Mouse (Mus musculus) hindbrain, embryonic 13.5 days (tissue): ENCODE measurements around the gene Elavl3. TPM values are rescaled to one million over a fixed set of nuclear protein-coding genes. Genes with fewer than 3 reads are reported as not detected.

ENCODE experiments used
- ATAC-seq: fragments of 200-750 bp; cut with Nextera tagmentation; 2 replicates; pipeline ENCODE4 v1.8.0; 2017; ENCODE audit warnings: moderate TSS enrichment; ENCODE audit not compliant: low FRiP score
- H3K27ac ChIP-seq: fragments of 300-500 bp; sonication (generic); 2 replicates; pipeline ENCODE4 v1.5.1; 2015; ENCODE audit warnings: inconsistent platforms, mild to moderate bottlenecking, moderate library complexity
- H3K27me3 ChIP-seq: fragments of 300-500 bp; sonication (generic); 2 replicates; pipeline ENCODE4 v1.6.1; 2015; ENCODE audit warnings: mild to moderate bottlenecking, inconsistent platforms
- H3K36me3 ChIP-seq: fragments of 300-500 bp; sonication (generic); 2 replicates; pipeline ENCODE4 v1.6.1; 2015; ENCODE audit warnings: mild to moderate bottlenecking, inconsistent platforms
- H3K4me1 ChIP-seq: fragments of 300-500 bp; sonication (generic); replicated peaks from 2 replicates; pipeline ENCODE4 v1.6.1; 2015; ENCODE audit warnings: inconsistent platforms
- H3K4me2 ChIP-seq: fragments of 300-500 bp; sonication (generic); 2 replicates; pipeline ENCODE4 v1.6.1; 2015; ENCODE audit warnings: inconsistent platforms, mild to moderate bottlenecking, moderate library complexity
- H3K4me3 ChIP-seq: fragments of 300-500 bp; sonication (generic); 2 replicates; pipeline ENCODE4 v1.5.1; 2015; ENCODE audit warnings: mild to moderate bottlenecking, inconsistent platforms
- H3K9ac ChIP-seq: fragments of 300-500 bp; sonication (generic); 2 replicates; pipeline ENCODE4 v1.6.1; 2015; ENCODE audit warnings: mild to moderate bottlenecking, inconsistent platforms
- H3K9me3 ChIP-seq: fragments of 300-500 bp; sonication (generic); 2 replicates; pipeline ENCODE4 v1.6.1; 2016; ENCODE audit warnings: inconsistent platforms
- WGBS: fragments of 180-500 bp; shearing (Covaris S2); methylation state at CpG from one replicate; pipeline ENCODE4 v1.1.7; 2015; 5-methylcytosine and 5-hydroxymethylcytosine counted together
- polyA plus RNA-seq: library from polyadenylated mRNA; unstranded; fragments of >200 nt; fragmentation: Nextera tagmentation; extraction: Ambion mirVana; gene quantifications from 2 replicates; pipeline ENCODE4 v1.2.1, GENCODE M21; 2015

Elavl3 gene
- polyA plus RNA-seq, 1 experiment from 2014 or later: 80.6 TPM

- H3K36me3 ChIP-seq: no peaks in the 10 kb centered on the region
- no peak for ATAC-seq
- H3K4me1 ChIP-seq: no peaks in the 10 kb centered on the region
- no peak overlapping the region for H3K4me3 ChIP-seq
- H3K9ac ChIP-seq: no peak overlapping the region
- WGBS: 91% methylated on average over 3 of the region's 3 CpGs
- no peaks in the 10 kb centered on the region for H3K9me3 ChIP-seq
- H3K27ac ChIP-seq: no peak overlapping the region
- peaks cover 23% of the 10 kb centered on the region for H3K27me3 ChIP-seq
- H3K4me2 ChIP-seq: no peak overlapping the region
Observed at GRCm38 (mm10) chr9:21996178-21996867, 55.5 kb downstream of the Elavl3 start.

- Histone ChIP-seq H3K9me3 (no peaks in the 10 kb centered on the region), H3K4me2 (no peak overlapping the region), H3K4me3 (no peak overlapping the region), H3K36me3 (no peaks in the 10 kb centered on the region), H3K27ac (no peak overlapping the region), H3K9ac (no peak overlapping the region), H3K4me1 (peaks cover 26% of the 10 kb centered on the region), H3K27me3 (peaks cover 64% of the 10 kb centered on the region)
- WGBS: 77% methylated on average over 4 of the region's 4 CpGs
- ATAC-seq: no peak
Observed at GRCm38 (mm10) chr9:21992227-21992626, 59.6 kb downstream of the Elavl3 start.

- Histone ChIP-seq H3K36me3 (no peaks in the 10 kb centered on the region), H3K27me3 (peaks cover 91% of the 10 kb centered on the region), H3K4me1 (peaks cover 26% of the 10 kb centered on the region), H3K27ac (no peak within 1 kb of the TSS), H3K4me3 (peak within 1 kb of the TSS; percentile 36), H3K4me2 (peak within 1 kb of the TSS; percentile 57), H3K9me3 (no peaks in the 10 kb centered on the region), H3K9ac (peak within 1 kb of the TSS; percentile 64)
- ATAC-seq: no peak
- under 1% methylated on average over 41 of the region's 42 CpGs for WGBS
Observed at GRCm38 (mm10) chr9:21989230-21990110, 62.4 kb downstream of the Elavl3 start, which contains the start of gene Rgl3. TSS of gene Rgl3 (minus strand) at chr9:21989446.

GRCm38 (mm10) chr9:21988421-21989101 is 63.3 kb downstream of the Elavl3 start:
- Histone ChIP-seq H3K9me3 (no peaks in the 10 kb centered on the region), H3K4me3 (peak overlapping the region; percentile 36), H3K27me3 (peaks cover 89% of the 10 kb centered on the region), H3K4me2 (peak overlapping the region; percentile 57), H3K27ac (no peak overlapping the region), H3K4me1 (peaks cover 26% of the 10 kb centered on the region), H3K9ac (peak overlapping the region; percentile 64), H3K36me3 (no peaks in the 10 kb centered on the region)
- under 1% methylated on average over 32 of the region's 32 CpGs for WGBS
- no peak for ATAC-seq

GRCm38 (mm10) chr9:21987592-21988342 is 64.1 kb downstream of the Elavl3 start:
- no peak overlapping the region for H3K9ac ChIP-seq
- peak overlapping the region; percentile 36; the same call in 1 of the 2 replicates for H3K4me3 ChIP-seq
- peak overlapping the region; percentile 57 for H3K4me2 ChIP-seq
- WGBS: 9% methylated on average over 36 of the region's 36 CpGs
- H3K27me3 ChIP-seq: peaks cover 84% of the 10 kb centered on the region
- no peak overlapping the region for H3K27ac ChIP-seq
- H3K4me1 ChIP-seq: peaks cover 26% of the 10 kb centered on the region
- H3K36me3 ChIP-seq: no peaks in the 10 kb centered on the region
- no peak for ATAC-seq
- no peaks in the 10 kb centered on the region for H3K9me3 ChIP-seq

GRCm38 (mm10) chr9:21983911-21984310 is 67.9 kb downstream of the Elavl3 start:
- Histone ChIP-seq H3K27ac (no peak overlapping the region), H3K4me3 (no peak overlapping the region), H3K9me3 (no peaks in the 10 kb centered on the region), H3K4me2 (no peak overlapping the region), H3K36me3 (no peaks in the 10 kb centered on the region), H3K9ac (no peak overlapping the region), H3K27me3 (peaks cover 47% of the 10 kb centered on the region), H3K4me1 (peaks cover 11% of the 10 kb centered on the region)
- ATAC-seq: no peak
- WGBS: 28% methylated on average over 3 of the region's 3 CpGs

GRCm38 (mm10) chr9:21978398-21979128 is 73.3 kb downstream of the Elavl3 start:
- H3K4me2 ChIP-seq: no peak overlapping the region
- H3K4me1 ChIP-seq: no peaks in the 10 kb centered on the region
- no peak for ATAC-seq
- no peak overlapping the region for H3K27ac ChIP-seq
- no peak overlapping the region for H3K9ac ChIP-seq
- 0 out of 2 replicates have a peak, but pooled peaks cover 1% of the 10 kb centered on the region for H3K27me3 ChIP-seq
- H3K9me3 ChIP-seq: no peaks in the 10 kb centered on the region
- no peaks in the 10 kb centered on the region for H3K36me3 ChIP-seq
- no peak overlapping the region for H3K4me3 ChIP-seq
- WGBS: 83% methylated on average over 4 of the region's 4 CpGs

- Histone ChIP-seq H3K27me3 (no peaks in the 10 kb centered on the region), H3K4me1 (no peaks in the 10 kb centered on the region), H3K9me3 (no peaks in the 10 kb centered on the region), H3K9ac (no peak overlapping the region), H3K4me2 (no peak overlapping the region), H3K27ac (no peak overlapping the region), H3K36me3 (no peaks in the 10 kb centered on the region), H3K4me3 (no peak overlapping the region)
- ATAC-seq: no peak
- WGBS: 23% methylated on average over 2 of the region's 2 CpGs
Observed at GRCm38 (mm10) chr9:21977972-21978371, 73.9 kb downstream of the Elavl3 start.

GRCm38 (mm10) chr9:21977331-21977730 is 74.5 kb downstream of the Elavl3 start:
- no peak overlapping the region for H3K27ac ChIP-seq
- 85% methylated on average over 5 of the region's 5 CpGs for WGBS
- no peak overlapping the region for H3K4me2 ChIP-seq
- H3K9me3 ChIP-seq: no peaks in the 10 kb centered on the region
- no peaks in the 10 kb centered on the region for H3K4me1 ChIP-seq
- no peak overlapping the region for H3K4me3 ChIP-seq
- no peaks in the 10 kb centered on the region for H3K27me3 ChIP-seq
- no peak overlapping the region for H3K9ac ChIP-seq
- H3K36me3 ChIP-seq: no peaks in the 10 kb centered on the region
- ATAC-seq: no peak

- Histone ChIP-seq H3K36me3 (no peaks in the 10 kb centered on the region), H3K27me3 (no peaks in the 10 kb centered on the region), H3K9ac (no peak overlapping the region), H3K4me1 (no peaks in the 10 kb centered on the region), H3K9me3 (no peaks in the 10 kb centered on the region), H3K27ac (no peak overlapping the region), H3K4me3 (no peak overlapping the region), H3K4me2 (no peak overlapping the region)
- WGBS: 91% methylated on average over 10 of the region's 10 CpGs
- ATAC-seq: no peak
Observed at GRCm38 (mm10) chr9:21976626-21977175, 75.1 kb downstream of the Elavl3 start.

GRCm38 (mm10) chr9:21969304-21969703 is 82.5 kb downstream of the Elavl3 start:
- H3K9ac ChIP-seq: no peak overlapping the region
- H3K4me3 ChIP-seq: no peak overlapping the region
- H3K36me3 ChIP-seq: no peaks in the 10 kb centered on the region
- H3K4me1 ChIP-seq: no peaks in the 10 kb centered on the region
- no peak overlapping the region for H3K27ac ChIP-seq
- no peak for ATAC-seq
- no peak overlapping the region for H3K4me2 ChIP-seq
- no peaks in the 10 kb centered on the region for H3K9me3 ChIP-seq
- H3K27me3 ChIP-seq: peaks cover 5% of the 10 kb centered on the region
- WGBS: 96% methylated on average over 4 of the region's 4 CpGs
